Mouse (Mus musculus) frontal cortex, postnatal 25 days (tissue): ENCODE results near the gene Kcna10.

Experiments
- DNase-seq, 2 experiments: peaks; one replicate each; pipeline ENCODE4 v3.0.0; 2022; ENCODE audit warnings: low spot score in 2 of 2

The Kcna10 gene

GRCm38 (mm10) chr3:107241389-107242094 is 58.7 kb downstream of the Kcna10 start:
- DNase-seq, result no peak
